ENCODE assay signal across 10 mouse cellular contexts in genomic region chr8:92359833-92360082, GRCm38 (mm10). TPM values are rescaled to one million over a fixed set of nuclear protein-coding genes. Genes with fewer than 3 reads are reported as not detected.
DNase-seq lines count a peak whose midpoint lies in the region; ATAC-seq and TF ChIP-seq lines count a peak whose summit lies in the region.
"Had no signal": no experiment of that assay in that cellular context is flagged by ENCODE, and none has a peak within 500 bp of the region (broad histone marks: within the 10 kb centered on the region; RNA-seq: fewer than 3 reads in every experiment).

No protein-coding gene starts in this region.

- peak; percentile 25 for DNase-seq in gastrocnemius, postnatal 10 days
- DNase-seq in gastrocnemius, adult 8-10 months (ENCODE audit: low spot score in 2 of 2), result no peak
- DNase-seq in neural tube, embryonic 10.5 days (ENCODE audit: extremely low spot score, low spot score), result peak; percentile 74

- peak overlapping the region; percentile 11; the same call in 1 of the 2 replicates for H3K4me2 ChIP-seq in forebrain, embryonic 15.5 days (replicated peaks)
- H3K4me2 ChIP-seq in limb, embryonic 13.5 days (replicated peaks), result peak overlapping the region; percentile 82

- no peaks in the 10 kb centered on the region for H3K36me3 ChIP-seq in ES-Bruce4 (ENCODE audit: control insufficient read depth, insufficient read depth, low read length, poor library complexity, severe bottlenecking)
- H3K36me3 ChIP-seq in forebrain, embryonic 15.5 days, result no peaks in the 10 kb centered on the region
- no peaks in the 10 kb centered on the region for H3K36me3 ChIP-seq in limb, embryonic 13.5 days

- no peak for TF ChIP-seq CTCF in ES-Bruce4 (IDR thresholded peaks at IDR 0.05; ENCODE audit: low read depth, low read length)

- no peak for TF ChIP-seq POLR2A in ES-Bruce4 (IDR thresholded peaks at IDR 0.05; ENCODE audit: insufficient read depth, low read length)

- H3K27ac ChIP-seq in ES-Bruce4 (ENCODE audit: insufficient read depth, low read length), result no peak overlapping the region
- H3K27ac ChIP-seq in forebrain, embryonic 15.5 days (replicated peaks), result no peak overlapping the region
- H3K27ac ChIP-seq in limb, embryonic 13.5 days, result peak overlapping the region; percentile 33; the same call in 1 of the 2 replicates

- no peaks in the 10 kb centered on the region for H3K4me1 ChIP-seq in ES-Bruce4 (ENCODE audit: control insufficient read depth, insufficient read depth, low read length)
- H3K4me1 ChIP-seq in forebrain, embryonic 15.5 days, result peaks cover 57% of the 10 kb centered on the region
- H3K4me1 ChIP-seq in limb, embryonic 13.5 days, result peaks cover 45% of the 10 kb centered on the region

- WGBS in forebrain, embryonic 15.5 days, result under 1% methylated on average over 21 of the region's 21 CpGs
- 0% methylated on average over 21 of the region's 21 CpGs for WGBS in limb, embryonic 13.5 days

- H3K9ac ChIP-seq in ES-Bruce4 (ENCODE audit: low read depth, poor library complexity, severe bottlenecking), result peak overlapping the region; percentile 36
- no peak overlapping the region for H3K9ac ChIP-seq in forebrain, embryonic 15.5 days (replicated peaks)
- peak overlapping the region; percentile 84 for H3K9ac ChIP-seq in limb, embryonic 13.5 days

- peaks cover 56% of the 10 kb centered on the region for H3K27me3 ChIP-seq in ES-Bruce4 (ENCODE audit: control insufficient read depth, insufficient read depth, low read length, poor library complexity, severe bottlenecking)
- peaks cover 68% of the 10 kb centered on the region for H3K27me3 ChIP-seq in forebrain, embryonic 15.5 days
- H3K27me3 ChIP-seq in limb, embryonic 13.5 days, result peaks cover 81% of the 10 kb centered on the region
- H3K27me3 ChIP-seq: CH12.LX had no signal

- no peak for ATAC-seq in forebrain, embryonic 15.5 days (replicated peaks)
- ATAC-seq in limb, embryonic 13.5 days (ENCODE audit: low FRiP score, low read depth), result no peak
- ATAC-seq in granulocyte monocyte progenitor cell, adult 5-6 weeks (replicated peaks; ENCODE audit: poor library complexity, severe bottlenecking), result no peak
- ATAC-seq in CD4-positive, CD25-positive, alpha-beta regulatory T cell, adult 4 months, result no peak

- no peaks in the 10 kb centered on the region for H3K9me3 ChIP-seq in ES-Bruce4 (replicated peaks; ENCODE audit: control insufficient read depth, insufficient read depth, low read length, poor library complexity, severe bottlenecking)
- H3K9me3 ChIP-seq in forebrain, embryonic 15.5 days, result no peaks in the 10 kb centered on the region
- no peaks in the 10 kb centered on the region for H3K9me3 ChIP-seq in limb, embryonic 13.5 days

- 0 out of 2 replicates have a peak overlapping the region, but pooled peaks have one; percentile 38 for H3K4me3 ChIP-seq in ES-Bruce4 (ENCODE audit: low read depth, low read length)
- H3K4me3 ChIP-seq in forebrain, embryonic 15.5 days, result peak overlapping the region; percentile 62
- peak overlapping the region; percentile 60 for H3K4me3 ChIP-seq in limb, embryonic 13.5 days
- H3K4me3 ChIP-seq: erythroblast, embryonic 14.5 days had no signal

- no peak for TF ChIP-seq EP300 in ES-Bruce4 (IDR thresholded peaks at IDR 0.05; ENCODE audit: insufficient read depth, low read depth, low read length)

RNA-seq across cellular contexts. Expression of gene Irx5, which starts 2.3 kb away (rescaled TPM):
- 1 to 10 TPM in 1 of 2 experiments, under 1 TPM in 1; 0.09 to 1.7 TPM for total RNA-seq in gastrocnemius, postnatal 10 days (2021)
- total RNA-seq in gastrocnemius, adult 8-10 months (2022), result under 1 TPM in 3 of 4 experiments, not detected in 1; 0.17 to 0.49 (median 0.22) TPM
- 0.25 and 0.55 TPM in 2 replicates for polyA plus RNA-seq in ES-Bruce4 (2011; ENCODE audit: insufficient read depth, insufficient read length, low read depth, missing spikeins)
- polyA plus RNA-seq in forebrain, embryonic 15.5 days (2015; fragmentation: Nextera tagmentation; extraction: Ambion mirVana), result 0.85 and 0.88 TPM in 2 replicates
- 19.7 and 20.2 TPM in 2 replicates for polyA plus RNA-seq in limb, embryonic 13.5 days (2015; fragmentation: Nextera tagmentation; extraction: Ambion mirVana)
- total RNA-seq in granulocyte monocyte progenitor cell, adult 5-6 weeks (2014; fragmentation: Nextera tagmentation), result not detected in 2 replicates
- total RNA-seq in granulocyte monocyte progenitor cell, adult 5-6 weeks (2017), result not detected in 2 replicates
- polyA plus RNA-seq in CD4-positive, CD25-positive, alpha-beta regulatory T cell, adult 4 months (2017; shearing (Covaris generic)), result not detected
- total RNA-seq: CH12.LX had no signal

Comparison
In these comparisons a context has a peak if more than half of its experiments do, and no peak if none do; other contexts are left out.
1. DNase-seq: peak in gastrocnemius, postnatal 10 days (single experiment) and neural tube, embryonic 10.5 days (single experiment); none in gastrocnemius, adult 8-10 months (0 of 2).
2. RNA of gene Irx5, which starts 2.3 kb away (polyA plus RNA-seq): 19.7 to 20.2 TPM in limb, embryonic 13.5 days; 0.85 to 0.88 TPM in forebrain, embryonic 15.5 days, 0.25 to 0.55 TPM in ES-Bruce4 and not detected in CD4-positive, CD25-positive, alpha-beta regulatory T cell, adult 4 months; every median in the first group is over 10 times any median in the second.
3. Peak in every context shown above with its lines, with median percentiles within 50 percentile points of each other: H3K4me3 ChIP-seq.